Mouse (Mus musculus) macrophage (primary cell): ENCODE results near the gene Ints12. TPM values are rescaled to one million over a fixed set of nuclear protein-coding genes. Genes with fewer than 3 reads are reported as not detected.

Experiments
- polyA plus RNA-seq: library from polyadenylated mRNA; stranded (reverse); fragments of 250-400 nt; gene quantifications from 3 replicates; pipeline ENCODE4 v1.2.4, GENCODE M21; 2018; ENCODE audit warnings: inconsistent platforms

Ints12 gene
- polyA plus RNA-seq, 1 experiment from 2014 or later = 30.8 TPM

Other genes with a start within 250 kb of the Ints12 start
- not detected in 3 replicates for gene Npnt, start 141.5 kb upstream of the Ints12 start, polyA plus RNA-seq
- gene Gstcd, start 193 bp downstream of the Ints12 start, polyA plus RNA-seq = 1.5 to 7.2 TPM (median 2.4 TPM) in 3 replicates
- not detected in 3 replicates for gene Arhgef38, start 143.1 kb downstream of the Ints12 start, polyA plus RNA-seq
- 20.2 to 24.4 TPM (median 20.5 TPM) in 3 replicates for gene Ppa2, start 218.3 kb downstream of the Ints12 start, polyA plus RNA-seq